Mouse (Mus musculus) kidney, postnatal 0 days (tissue): ENCODE data around the gene Gm5447. TPM values are rescaled to one million over a fixed set of nuclear protein-coding genes. Genes with fewer than 3 reads are reported as not detected.

Experiments used
- ATAC-seq: fragments of 200-750 bp; cut with Nextera tagmentation; replicated peaks from 2 replicates; pipeline ENCODE4 v1.8.0; 2017; ENCODE audit warnings: low read depth, moderate number of reproducible peaks, moderate TSS enrichment, moderate library complexity; ENCODE audit not compliant: low FRiP score
- DNase-seq: peaks from one replicate; pipeline ENCODE4 v3.0.0-alpha.2; 2016; ENCODE audit warnings: low spot score
- H3K27ac ChIP-seq: fragments of 300-500 bp; sonication (generic); 2 replicates; pipeline ENCODE4 v1.5.1; 2014; ENCODE audit warnings: mild to moderate bottlenecking
- H3K27me3 ChIP-seq: fragments of 300-500 bp; sonication (generic); 2 replicates; pipeline ENCODE4 v1.6.1; 2014; ENCODE audit warnings: low read length, mixed read lengths; ENCODE audit not compliant: insufficient read depth
- H3K36me3 ChIP-seq: fragments of 300-500 bp; sonication (generic); 2 replicates; pipeline ENCODE4 v1.6.1; 2014; ENCODE audit warnings: low read length, mixed read lengths; ENCODE audit not compliant: insufficient read depth
- H3K4me1 ChIP-seq: fragments of 300-500 bp; sonication (generic); replicated peaks from 2 replicates; pipeline ENCODE4 v1.6.1; 2014; ENCODE audit warnings: antibody characterized with exemption, low read length, mixed read lengths; ENCODE audit not compliant: insufficient read depth
- H3K4me2 ChIP-seq: fragments of 300-500 bp; sonication (generic); 2 replicates; pipeline ENCODE4 v1.6.1; 2014; ENCODE audit warnings: mild to moderate bottlenecking, low read length, moderate library complexity, mixed read lengths
- H3K4me3 ChIP-seq: fragments of 300-500 bp; sonication (generic); replicated peaks from 2 replicates; pipeline ENCODE4 v1.5.1; 2014; ENCODE audit warnings: low read depth, low read length
- H3K9ac ChIP-seq: fragments of 300-500 bp; sonication (generic); 2 replicates; pipeline ENCODE4 v1.6.1; 2014; ENCODE audit warnings: low read depth, low read length
- H3K9me3 ChIP-seq: fragments of 300-500 bp; sonication (generic); replicated peaks from 2 replicates; pipeline ENCODE4 v1.6.1; 2016; ENCODE audit warnings: low read length, inconsistent platforms, mixed read lengths
- CTCF ChIP-seq: IDR thresholded peaks from 2 replicates; pipeline ENCODE4 v1.5.1; 2016; ENCODE audit warnings: antibody characterized with exemption, low read depth, mild to moderate bottlenecking, moderate library complexity
- WGBS: fragments of 180-500 bp; shearing (Covaris S2); extraction: QIAGEN DNeasy Blood & Tissue Kit; methylation state at CpG from one replicate; pipeline ENCODE4 v1.1.7; 2014; 5-methylcytosine and 5-hydroxymethylcytosine counted together
- polyA plus RNA-seq: library from polyadenylated mRNA; unstranded; fragments of >200 nt; fragmentation: Nextera tagmentation; extraction: Ambion mirVana; gene quantifications from 2 replicates; pipeline ENCODE4 v1.2.1, GENCODE M21; 2015

The Gm5447 gene
- polyA plus RNA-seq, 1 experiment from 2014 or later: 0.11 TPM

- H3K4me3 ChIP-seq: no peak overlapping the region; the same call in 1 of the 2 replicates
- ATAC-seq: peak; percentile 68; the same call in 1 of the 2 replicates
- 16% methylated on average over 10 of the region's 10 CpGs for WGBS
Observed at GRCm38 (mm10) chr13:30966507-30966911, 7.5 kb upstream of the Gm5447 start.

GRCm38 (mm10) chr13:30968311-30968710, 5.7 kb upstream of the Gm5447 start:
- H3K9ac ChIP-seq: no peak overlapping the region
- H3K36me3 ChIP-seq: no peaks in the 10 kb centered on the region
- ATAC-seq (peak; percentile 33; the same call in 1 of the 2 replicates), DNase-seq (no peak)
- H3K27ac ChIP-seq: no peak overlapping the region
- no peaks in the 10 kb centered on the region for H3K9me3 ChIP-seq
- TF ChIP-seq CTCF: no peak
- no peak overlapping the region for H3K4me3 ChIP-seq
- no peaks in the 10 kb centered on the region for H3K27me3 ChIP-seq
- H3K4me2 ChIP-seq: no peak overlapping the region
- 0 out of 2 replicates have a peak, but pooled peaks cover 6% of the 10 kb centered on the region for H3K4me1 ChIP-seq
- WGBS: 62% methylated on average over 4 of the region's 4 CpGs

More at GRCm38 (mm10) chr13:30966507-30966911, 7.5 kb upstream of the Gm5447 start:
- H3K4me1 ChIP-seq: 0 out of 2 replicates have a peak, but pooled peaks cover 6% of the 10 kb centered on the region
- DNase-seq: peak; percentile 82
- H3K4me2 ChIP-seq: peak overlapping the region; percentile 34
- H3K27ac ChIP-seq: peak overlapping the region; percentile 9; the same call in 1 of the 2 replicates
- no peak for TF ChIP-seq CTCF
- H3K9ac ChIP-seq: no peak overlapping the region
- no peaks in the 10 kb centered on the region for H3K36me3 ChIP-seq
- H3K9me3 ChIP-seq: no peaks in the 10 kb centered on the region
- no peaks in the 10 kb centered on the region for H3K27me3 ChIP-seq

GRCm38 (mm10) chr13:30971047-30971446, 3.0 kb upstream of the Gm5447 start:
- H3K4me2 ChIP-seq: no peak overlapping the region
- no peak for ATAC-seq
- H3K4me1 ChIP-seq: 0 out of 2 replicates have a peak, but pooled peaks cover 6% of the 10 kb centered on the region
- 84% methylated on average over 3 of the region's 3 CpGs for whole genome bisulfite sequencing
- H3K36me3 ChIP-seq: no peaks in the 10 kb centered on the region
- no peaks in the 10 kb centered on the region for H3K9me3 ChIP-seq
- no peak overlapping the region for H3K4me3 ChIP-seq
- TF ChIP-seq CTCF: no peak
- H3K9ac ChIP-seq: no peak overlapping the region
- H3K27me3 ChIP-seq: no peaks in the 10 kb centered on the region
- no peak overlapping the region for H3K27ac ChIP-seq
- DNase-seq: no peak

- Histone ChIP-seq H3K27ac (no peak overlapping the region), H3K27me3 (no peaks in the 10 kb centered on the region), H3K4me1 (no peaks in the 10 kb centered on the region), H3K36me3 (no peaks in the 10 kb centered on the region), H3K9ac (no peak overlapping the region), H3K9me3 (no peaks in the 10 kb centered on the region), H3K4me3 (no peak overlapping the region), H3K4me2 (no peak overlapping the region)
- ATAC-seq (no peak), DNase-seq (no peak)
- 91% methylated on average over 2 of the region's 2 CpGs for WGBS
- TF ChIP-seq CTCF: no peak
Observed at GRCm38 (mm10) chr13:30972102-30972501, 1.9 kb upstream of the Gm5447 start.

DNA sequence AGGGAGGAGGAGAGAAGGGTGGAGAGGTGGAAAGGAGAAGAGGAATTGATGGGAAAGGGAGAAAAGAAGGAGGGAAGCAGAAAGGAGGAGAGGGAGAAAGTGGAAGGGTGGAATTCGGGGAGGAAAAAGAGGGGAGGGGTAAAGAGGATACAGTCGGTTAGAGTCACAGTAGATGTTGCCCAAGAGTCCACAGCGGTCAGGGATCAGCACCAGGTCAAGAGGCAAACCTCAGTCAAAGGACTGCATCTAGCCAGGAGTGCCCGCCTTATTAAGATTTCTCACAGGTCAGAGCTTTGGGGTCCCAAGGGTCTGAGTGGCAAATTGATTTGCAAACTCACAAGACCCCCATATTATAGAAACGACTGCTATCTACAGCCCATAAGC, 235 bp downstream of the Gm5447 start:
- DNase-seq (no peak), ATAC-seq (peak; percentile 72)
- 21% methylated on average over 5 of the region's 5 CpGs for WGBS
- Histone ChIP-seq H3K9ac (peak overlapping the region; percentile 92), H3K36me3 (no peaks in the 10 kb centered on the region), H3K9me3 (no peaks in the 10 kb centered on the region), H3K27me3 (0 out of 2 replicates have a peak, but pooled peaks cover 3% of the 10 kb centered on the region), H3K27ac (peak overlapping the region; percentile 95; the same call in 1 of the 2 replicates), H3K4me2 (peak overlapping the region; percentile 64), H3K4me1 (no peaks in the 10 kb centered on the region), H3K4me3 (peak overlapping the region; percentile 98)
- TF ChIP-seq CTCF: no peak

- WGBS: 60% methylated on average over 8 of the region's 8 CpGs
- no peaks in the 10 kb centered on the region for H3K36me3 ChIP-seq
- no peak overlapping the region for H3K9ac ChIP-seq
- no peak overlapping the region for H3K4me2 ChIP-seq
- H3K27me3 ChIP-seq: 0 out of 2 replicates have a peak, but pooled peaks cover 3% of the 10 kb centered on the region
- no peak overlapping the region for H3K27ac ChIP-seq
- no peaks in the 10 kb centered on the region for H3K9me3 ChIP-seq
- ATAC-seq (no peak), DNase-seq (no peak)
- no peak for TF ChIP-seq CTCF
- H3K4me1 ChIP-seq: no peaks in the 10 kb centered on the region
- no peak overlapping the region for H3K4me3 ChIP-seq
Observed at GRCm38 (mm10) chr13:30976536-30977084, 2.6 kb downstream of the Gm5447 start.
